Mouse (Mus musculus) testis, adult 2 months (tissue): Measurements from ENCODE around the gene Wnt6. TPM values are rescaled to one million over a fixed set of nuclear protein-coding genes. Genes with fewer than 3 reads are reported as not detected.

Experiments
- H3K27ac ChIP-seq: fragments of 200-500 bp; 2 replicates; pipeline ENCODE4 v1.5.1; 2012; ENCODE audit warnings: low read depth, low read length; ENCODE audit not compliant: control insufficient read depth, insufficient read depth
- H3K27me3 ChIP-seq: fragments of 200-500 bp; 2 replicates; pipeline ENCODE4 v1.6.1; 2012; ENCODE audit warnings: mild to moderate bottlenecking, low read length, moderate library complexity; ENCODE audit not compliant: control insufficient read depth, insufficient read depth
- H3K36me3 ChIP-seq: fragments of 200-500 bp; 2 replicates; pipeline ENCODE4 v1.6.1; 2012; ENCODE audit warnings: mild to moderate bottlenecking, low read length; ENCODE audit not compliant: control insufficient read depth, insufficient read depth
- H3K4me1 ChIP-seq: fragments of 200-500 bp; 2 replicates; pipeline ENCODE4 v1.6.1; 2012; ENCODE audit warnings: low read length; ENCODE audit not compliant: control insufficient read depth, insufficient read depth
- H3K4me3 ChIP-seq: fragments of 200-500 bp; 2 replicates; pipeline ENCODE4 v1.5.1; 2012; ENCODE audit warnings: low read depth, mild to moderate bottlenecking, low read length, moderate library complexity, mixed read lengths; ENCODE audit not compliant: control insufficient read depth
- CTCF ChIP-seq: fragments of 200-500 bp; IDR thresholded peaks from 2 replicates; pipeline ENCODE4 v1.5.1; 2012; ENCODE audit warnings: low read depth, mild to moderate bottlenecking, inconsistent platforms, low read length, moderate library complexity; ENCODE audit not compliant: control insufficient read depth, insufficient read depth, insufficient replicate concordance
- POLR2A ChIP-seq: fragments of 200-500 bp; IDR thresholded peaks from 2 replicates; pipeline ENCODE4 v1.6.1; 2012; ENCODE audit warnings: low read depth, mild to moderate bottlenecking, inconsistent platforms, low read length, moderate library complexity; ENCODE audit not compliant: control insufficient read depth
- polyA plus RNA-seq: library from polyadenylated mRNA; depleted of rRNA; stranded (reverse); fragments of >200 nt; gene quantifications from 2 replicates; pipeline ENCODE4 v1.2.3, GENCODE M21; 2012; rRNA removed

Gene Wnt6
- 11.2 and 13.4 TPM in 2 replicates for polyA plus RNA-seq

DNA sequence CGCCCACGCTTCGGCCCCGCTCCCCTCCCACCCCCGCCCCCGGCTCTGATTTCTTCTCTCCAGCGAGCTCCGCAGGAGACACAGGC lies at the start of gene Wnt6:
TSS of gene Wnt6 (plus strand) at position 48 of the 86 bp plus-strand sequence.
- TF ChIP-seq CTCF (no peak), POLR2A (no peak)
- H3K27me3 ChIP-seq = no peaks in the 10 kb centered on the region; the same call in 1 of the 2 replicates

GRCm38 (mm10) chr1:74723748-74724147 lies 47.9 kb upstream of the Wnt6 start:
- Histone ChIP-seq H3K27me3 (no peaks in the 10 kb centered on the region), H3K27ac (no peak overlapping the region), H3K4me3 (no peak overlapping the region), H3K4me1 (no peaks in the 10 kb centered on the region), H3K36me3 (no peaks in the 10 kb centered on the region)
- TF ChIP-seq POLR2A (no peak), CTCF (peak; percentile 21; the same call in 1 of the 2 replicates)

More for the DNA sequence above, at the start of gene Wnt6:
- H3K4me1 ChIP-seq = peaks cover 14% of the 10 kb centered on the region
- peak within 1 kb of the TSS; percentile 76 for H3K27ac ChIP-seq
- peak within 1 kb of the TSS; percentile 58 for H3K4me3 ChIP-seq
- H3K36me3 ChIP-seq = no peaks in the 10 kb centered on the region

- no peak overlapping the region for H3K27ac ChIP-seq
- H3K36me3 ChIP-seq = no peaks in the 10 kb centered on the region
- no peaks in the 10 kb centered on the region for H3K4me1 ChIP-seq
- TF ChIP-seq POLR2A (no peak), CTCF (no peak)
- H3K27me3 ChIP-seq = no peaks in the 10 kb centered on the region
- no peak overlapping the region for H3K4me3 ChIP-seq
Observed at GRCm38 (mm10) chr1:74726114-74726513, 45.6 kb upstream of the Wnt6 start.

- Histone ChIP-seq H3K27ac (no peak overlapping the region), H3K4me1 (no peaks in the 10 kb centered on the region)
- TF ChIP-seq CTCF = no peak
- TF ChIP-seq POLR2A = no peak
Observed at GRCm38 (mm10) chr1:74726674-74727073, 45.0 kb upstream of the Wnt6 start.

GRCm38 (mm10) chr1:74728446-74728845 lies 43.2 kb upstream of the Wnt6 start:
- H3K4me1 ChIP-seq = no peaks in the 10 kb centered on the region
- H3K4me3 ChIP-seq = no peak overlapping the region
- no peaks in the 10 kb centered on the region for H3K27me3 ChIP-seq
- no peak for TF ChIP-seq CTCF
- no peak for TF ChIP-seq POLR2A
- H3K36me3 ChIP-seq = no peaks in the 10 kb centered on the region
- H3K27ac ChIP-seq = no peak overlapping the region

More at GRCm38 (mm10) chr1:74726674-74727073, 45.0 kb upstream of the Wnt6 start:
- Histone ChIP-seq H3K4me3 (no peak overlapping the region), H3K36me3 (no peaks in the 10 kb centered on the region), H3K27me3 (no peaks in the 10 kb centered on the region)

GRCm38 (mm10) chr1:74736977-74737376 lies 34.7 kb upstream of the Wnt6 start:
- Histone ChIP-seq H3K4me3 (no peak overlapping the region), H3K4me1 (no peaks in the 10 kb centered on the region), H3K27ac (no peak overlapping the region), H3K27me3 (no peaks in the 10 kb centered on the region), H3K36me3 (no peaks in the 10 kb centered on the region)
- TF ChIP-seq POLR2A (no peak), CTCF (no peak)

DNA sequence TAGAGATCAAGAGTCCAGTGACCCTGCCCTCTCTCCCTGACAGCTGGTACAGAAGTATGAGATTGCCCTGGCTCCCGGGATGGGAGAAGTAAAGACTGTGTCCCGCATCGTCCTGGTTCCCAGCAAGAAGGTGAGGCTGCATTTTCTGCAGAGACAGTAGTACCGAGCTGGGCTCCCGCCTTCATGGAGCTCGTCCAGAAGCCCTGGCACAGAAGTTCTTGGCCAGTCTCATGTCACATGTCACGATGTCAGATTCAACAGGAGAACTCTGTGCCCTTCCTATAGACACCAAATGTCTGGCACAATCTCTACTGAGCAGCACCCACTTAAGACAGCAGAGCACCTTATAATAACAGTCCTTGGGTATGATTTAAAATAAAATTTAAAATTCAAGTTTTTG lies 34.2 kb upstream of the Wnt6 start:
- Histone ChIP-seq H3K4me1 (no peaks in the 10 kb centered on the region), H3K27me3 (no peaks in the 10 kb centered on the region), H3K36me3 (no peaks in the 10 kb centered on the region), H3K4me3 (no peak overlapping the region), H3K27ac (no peak overlapping the region)
- TF ChIP-seq CTCF = no peak
- TF ChIP-seq POLR2A = no peak

DNA sequence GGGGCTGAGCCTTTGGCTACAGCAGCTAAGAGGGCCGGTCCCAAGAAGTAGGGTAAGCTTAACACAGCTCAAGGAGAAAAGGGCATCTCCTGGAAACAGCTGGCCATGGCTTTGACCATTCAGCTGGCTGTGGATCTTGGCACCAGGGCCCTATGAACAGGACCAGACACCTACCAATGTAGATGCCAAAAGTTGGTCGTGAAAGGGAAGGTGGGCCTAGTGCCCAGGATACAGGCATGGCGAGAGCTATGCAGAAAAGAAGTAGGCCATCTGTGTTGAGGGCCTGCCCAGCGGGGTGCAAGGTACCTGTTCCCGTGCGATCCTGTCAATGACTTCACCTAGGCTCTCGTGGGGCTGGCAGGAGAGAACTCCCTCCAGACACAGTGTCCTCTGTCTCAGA lies 30.8 kb upstream of the Wnt6 start:
- TF ChIP-seq POLR2A (no peak), CTCF (no peak)
- no peaks in the 10 kb centered on the region for H3K27me3 ChIP-seq
- H3K4me3 ChIP-seq = no peak overlapping the region
- H3K36me3 ChIP-seq = no peaks in the 10 kb centered on the region
- H3K27ac ChIP-seq = no peak overlapping the region
- no peaks in the 10 kb centered on the region for H3K4me1 ChIP-seq
